Mouse (Mus musculus): Measurements from ENCODE around the gene Fbxw7.
A peak's percentile ranks its signal among the peaks of the same experiment; 100 is the strongest.
"Not testable (repeated sequence)": the region's sequence is repeated elsewhere in the genome, so short reads cannot be mapped to it uniquely, and the experiment has no call there.

Gene Fbxw7

DNA sequence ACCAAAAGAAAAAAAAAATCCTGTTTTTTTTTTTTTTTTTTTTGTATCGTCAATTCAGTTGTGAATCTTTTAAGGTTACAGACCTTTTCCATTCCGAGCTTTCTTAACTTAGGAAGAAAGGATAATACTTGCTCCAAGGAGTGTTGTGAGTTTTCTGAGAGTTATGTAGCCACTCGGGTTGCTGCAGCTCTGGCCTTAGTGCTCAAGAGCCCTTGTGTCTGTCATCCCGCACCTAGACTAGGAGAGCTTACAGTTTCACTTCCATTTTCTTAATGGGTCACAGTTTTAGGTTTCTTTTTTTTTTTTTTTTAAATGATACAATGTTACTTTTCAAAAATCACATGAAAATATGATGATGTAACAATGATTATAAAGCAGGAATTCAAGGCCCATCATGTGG, 12.5 kb downstream of the Fbxw7 start:
- DNase-seq = no peak

DNA sequence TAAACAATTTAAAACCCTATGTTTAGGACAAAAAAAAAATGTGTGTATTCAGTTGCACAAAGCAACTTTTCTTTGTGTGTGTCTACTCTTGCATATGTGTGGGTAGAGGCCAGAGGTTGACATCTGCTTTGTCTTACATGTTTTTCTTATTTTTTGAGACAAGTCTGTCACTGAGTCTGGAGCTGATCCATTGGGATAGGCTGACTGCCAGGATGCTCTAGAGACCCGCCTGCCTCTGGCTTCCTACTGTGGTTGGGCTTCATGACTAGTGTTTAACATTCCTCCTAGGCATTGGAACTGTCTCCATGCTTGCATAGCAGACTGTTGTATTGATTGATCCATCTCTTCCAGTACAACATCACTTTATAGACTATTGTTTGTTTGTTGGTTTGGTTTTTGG, 14.3 kb downstream of the Fbxw7 start:
- no peak for DNase-seq

DNA sequence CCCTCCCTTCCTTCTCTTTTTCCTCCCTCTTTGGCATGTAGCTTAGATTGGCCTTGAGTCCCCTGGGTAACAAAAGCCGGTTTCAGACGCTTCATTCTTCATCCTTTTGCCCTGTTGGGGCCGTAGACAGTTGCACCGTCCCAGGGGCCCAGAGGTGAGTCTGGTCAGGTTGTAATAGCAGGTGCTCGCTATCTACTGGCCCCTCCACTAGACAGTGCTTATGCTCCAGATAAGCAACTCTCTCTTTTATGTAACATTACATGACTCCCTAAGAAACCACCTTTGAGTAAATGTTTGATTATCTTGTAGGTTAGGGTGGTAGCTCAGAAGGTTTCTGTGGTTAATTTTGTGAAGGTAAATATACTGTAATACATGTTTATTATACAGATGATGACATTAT, 21.0 kb downstream of the Fbxw7 start:
- no peak for DNase-seq

DNA sequence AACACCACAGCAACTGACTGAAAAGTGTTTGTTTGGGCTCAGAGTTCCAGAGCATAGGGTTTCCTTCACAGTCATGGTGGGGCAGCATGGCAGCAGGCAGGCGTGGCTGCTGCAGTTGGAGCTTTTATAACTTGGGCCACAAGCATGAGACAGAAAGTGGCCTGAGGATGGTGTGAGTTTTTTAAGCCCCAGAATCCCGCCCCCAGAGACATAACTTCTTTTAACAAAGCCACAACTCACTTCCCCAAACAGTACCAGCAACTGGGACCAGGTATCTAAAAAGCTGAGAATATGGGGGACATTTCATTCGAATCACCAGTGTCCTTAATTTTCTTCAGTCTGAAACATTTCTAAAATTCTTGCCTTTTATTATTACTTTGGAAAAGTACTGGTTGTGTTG, 22.9 kb downstream of the Fbxw7 start:
- DNase-seq = no peak

DNA sequence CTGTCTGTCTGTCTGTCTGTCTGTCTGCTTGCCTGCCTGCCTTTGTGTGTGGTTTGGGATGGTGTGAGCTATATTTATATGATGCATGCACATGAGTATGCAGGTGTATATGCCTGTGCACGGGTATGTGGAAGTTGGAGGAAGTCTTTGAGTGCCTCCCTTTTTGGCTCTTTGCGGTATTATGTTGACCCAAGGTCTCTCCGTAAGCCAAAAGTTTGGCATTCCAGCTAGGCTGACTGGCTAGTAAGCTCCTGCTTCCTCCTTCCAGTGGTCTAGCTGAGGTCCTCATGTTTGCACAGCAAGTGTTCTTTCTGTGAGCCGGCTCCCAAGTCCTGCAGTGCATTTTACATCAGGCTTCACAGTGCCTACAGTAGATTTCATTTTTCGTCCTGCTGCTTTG, 24.4 kb downstream of the Fbxw7 start:
- no peak for DNase-seq

DNA sequence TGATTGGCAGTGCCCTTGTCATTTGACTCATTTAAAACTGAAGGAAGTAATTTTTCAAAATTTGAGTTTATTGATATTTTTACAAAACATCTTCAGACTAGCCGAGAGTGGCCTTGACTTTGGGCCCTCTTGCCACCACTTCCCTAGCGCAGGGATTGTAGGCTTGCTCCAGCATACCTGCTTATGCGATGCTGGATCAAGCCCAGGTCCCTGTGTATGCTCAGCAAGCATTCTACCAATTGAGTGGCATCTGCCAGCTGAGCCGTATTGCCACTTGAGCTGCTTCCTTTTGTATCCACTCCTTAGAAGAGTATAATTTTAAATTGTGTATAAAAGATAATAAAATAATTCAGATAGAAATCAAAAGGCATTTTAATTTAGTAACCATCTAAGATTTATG, 26.2 kb downstream of the Fbxw7 start:
- peak in 1 of 2 experiments; percentile 9 for DNase-seq

DNA sequence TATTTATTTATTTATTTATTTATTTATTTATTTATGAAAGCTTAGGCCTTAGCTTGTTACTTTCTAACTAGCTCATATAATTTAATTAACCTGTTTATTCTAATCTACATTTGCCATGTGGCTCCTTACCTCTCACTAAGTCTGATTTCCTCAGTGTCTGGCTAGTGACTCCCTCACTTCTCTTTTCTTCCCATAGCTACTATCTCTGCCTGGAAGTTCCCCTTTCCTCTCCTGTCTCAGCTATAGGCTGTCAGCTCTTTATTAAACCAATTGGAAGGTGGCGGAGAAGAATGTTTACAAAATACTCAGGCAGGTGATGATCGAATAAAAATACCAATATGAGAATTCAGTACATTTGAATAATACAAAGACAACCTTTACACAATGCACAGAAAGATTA, 27.7 kb downstream of the Fbxw7 start:
- no peak for DNase-seq

DNA sequence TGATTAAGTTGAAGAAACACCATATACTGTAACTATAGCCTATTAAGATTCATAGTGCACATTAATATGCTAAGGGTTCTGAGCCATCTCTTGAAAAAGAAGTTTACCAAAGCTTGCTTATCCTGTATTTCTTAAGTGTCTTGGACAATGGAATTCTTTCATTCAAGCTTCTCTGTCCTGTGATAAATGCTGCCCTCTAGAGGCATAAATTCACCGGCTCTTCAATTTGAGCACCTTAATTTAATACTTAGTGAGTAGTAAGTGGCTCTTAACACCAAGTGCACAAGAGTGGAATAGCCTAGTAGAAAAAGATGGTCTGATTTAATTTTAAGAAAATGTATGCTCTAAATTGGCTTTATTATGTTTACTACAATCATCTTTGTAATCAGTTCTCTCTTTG, 28.5 kb downstream of the Fbxw7 start:
- peak; percentile 25 to 58 for DNase-seq

DNA sequence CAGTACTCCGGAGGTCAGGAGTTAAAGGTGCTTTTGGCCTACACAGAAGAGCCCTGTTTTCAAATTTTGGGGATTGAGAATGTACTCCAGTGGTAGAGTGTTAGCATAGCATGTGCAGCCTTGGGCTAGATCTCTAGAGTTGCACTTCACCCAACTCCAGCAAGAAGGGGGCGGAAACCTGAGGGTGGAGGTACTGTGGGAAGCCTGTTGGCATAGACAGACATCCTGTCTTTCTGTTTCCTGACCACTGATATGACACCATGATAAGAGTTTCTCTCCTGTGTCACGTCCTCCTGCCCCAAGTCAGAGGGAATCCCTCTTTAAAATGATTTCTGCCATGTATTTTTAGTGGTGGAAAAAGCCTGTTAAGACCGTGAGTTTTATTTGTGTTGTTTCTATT, 33.7 kb downstream of the Fbxw7 start:
- DNase-seq = no peak

DNA sequence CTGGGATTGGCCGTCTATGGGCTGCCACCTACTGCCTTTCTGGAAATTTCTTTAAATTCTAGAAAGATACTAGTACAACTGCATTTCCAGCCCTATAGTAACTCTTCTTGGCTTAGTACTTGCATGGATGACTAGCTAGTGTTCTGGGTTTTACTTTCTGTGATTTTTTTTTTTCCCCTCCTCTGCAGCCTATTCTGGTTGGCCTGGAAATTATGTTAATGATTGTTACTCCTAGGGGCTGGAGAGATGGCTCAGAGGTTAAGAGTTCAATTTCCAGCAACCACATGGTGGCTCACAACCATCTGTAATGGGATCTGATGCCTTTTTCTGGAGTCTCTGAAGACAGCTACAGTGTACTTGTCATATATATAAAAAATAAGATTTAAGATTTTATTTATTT, 35.4 kb downstream of the Fbxw7 start:
- DNase-seq = no peak

DNA sequence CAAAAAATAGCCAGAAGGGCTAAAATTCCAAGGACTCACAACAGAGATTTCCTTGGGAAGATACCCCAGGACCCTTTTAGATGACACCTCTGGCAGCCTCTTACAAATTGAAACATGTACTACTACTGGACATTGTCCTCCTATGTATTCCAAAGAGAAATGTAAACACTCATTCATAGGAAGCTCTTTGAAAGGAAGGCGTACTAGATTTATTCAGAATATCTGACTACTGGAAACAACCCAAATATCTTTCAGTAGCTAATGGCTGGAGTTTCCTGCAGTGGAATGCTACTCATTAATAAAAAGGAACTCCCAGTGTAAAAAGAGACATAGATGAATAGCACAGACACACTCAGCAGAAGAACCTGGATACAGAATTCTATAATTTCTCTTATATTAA, 36.7 kb downstream of the Fbxw7 start:
- DNase-seq = no peak

DNA sequence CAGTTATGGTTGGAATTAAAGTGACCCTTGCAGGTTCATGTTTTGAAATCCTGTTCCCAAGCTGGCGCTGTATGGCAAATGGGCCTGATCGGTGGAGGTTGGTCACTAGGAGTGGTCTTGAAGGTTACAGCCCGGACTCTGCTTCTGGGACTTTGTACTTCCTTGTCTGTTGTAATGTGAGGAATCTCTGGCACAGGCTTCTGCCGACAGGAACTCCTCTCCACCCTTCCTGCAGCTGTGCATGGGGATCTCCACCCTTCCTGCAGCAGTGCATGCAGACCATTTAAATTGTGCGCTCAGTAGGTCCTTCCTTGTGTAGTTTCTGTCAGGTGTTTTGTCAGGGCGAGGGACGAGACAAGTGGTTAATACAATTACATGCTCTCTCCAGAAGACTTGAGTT, 37.8 kb downstream of the Fbxw7 start:
- DNase-seq = no peak

DNA sequence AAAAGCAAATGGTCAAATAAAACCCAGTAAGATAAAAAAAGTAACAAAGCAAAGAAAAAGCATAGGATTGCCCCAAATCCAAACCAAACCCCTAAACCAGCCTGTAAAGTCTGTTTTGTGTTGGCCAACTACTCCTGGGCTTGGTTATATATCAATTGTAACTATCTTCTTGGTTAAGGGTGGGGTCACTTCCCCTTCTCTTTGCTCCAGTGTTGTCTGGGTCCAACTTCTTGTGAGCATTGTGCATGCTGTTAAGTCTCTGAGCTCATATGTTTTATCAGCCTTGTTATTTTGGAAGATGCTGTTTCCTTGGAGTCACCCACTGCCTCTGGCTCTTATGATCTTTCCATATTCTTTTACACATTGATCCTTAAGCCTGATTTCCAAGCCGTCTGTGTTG, 39.4 kb downstream of the Fbxw7 start:
- no peak for DNase-seq

DNA sequence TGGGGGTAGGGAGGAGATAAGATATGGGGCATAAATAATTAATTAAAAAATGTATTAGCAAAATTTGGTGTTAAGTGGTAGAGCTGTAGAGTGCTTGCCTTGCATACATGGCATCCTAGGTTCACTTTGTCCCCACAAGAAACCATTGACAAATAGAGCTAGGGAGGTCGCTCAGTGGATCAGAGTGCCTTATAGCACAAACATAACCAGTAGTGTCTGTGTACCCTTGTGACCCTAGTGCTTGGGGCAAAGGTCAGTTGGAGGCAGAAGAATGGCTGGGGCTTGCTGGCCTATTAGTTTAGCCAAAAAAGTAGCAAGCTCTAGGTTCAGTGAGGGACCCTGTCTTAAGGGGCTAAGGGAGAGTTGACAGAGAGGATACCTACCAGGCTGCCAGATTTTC, 45.6 kb downstream of the Fbxw7 start:
- no peak for DNase-seq

DNA sequence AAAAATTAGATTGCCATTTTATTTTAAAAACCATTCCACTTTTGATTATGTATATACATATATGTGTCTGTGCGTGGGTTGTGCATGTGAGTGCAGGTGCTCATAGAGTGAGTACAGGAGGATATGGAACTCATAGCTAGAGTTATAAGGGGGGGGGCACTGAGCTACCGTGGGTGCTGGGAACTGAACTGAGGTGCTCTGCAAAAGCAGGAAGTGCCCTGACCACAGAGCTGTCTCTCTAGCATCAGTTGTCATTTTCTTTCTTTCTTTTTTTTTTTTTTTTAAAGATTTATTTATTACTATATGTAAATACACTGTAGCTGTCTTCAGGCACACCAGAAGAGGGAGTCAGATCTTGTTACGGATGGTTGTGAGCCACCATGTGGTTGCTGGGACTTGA, 46.7 kb downstream of the Fbxw7 start:
- not testable (repeated sequence) for DNase-seq

DNA sequence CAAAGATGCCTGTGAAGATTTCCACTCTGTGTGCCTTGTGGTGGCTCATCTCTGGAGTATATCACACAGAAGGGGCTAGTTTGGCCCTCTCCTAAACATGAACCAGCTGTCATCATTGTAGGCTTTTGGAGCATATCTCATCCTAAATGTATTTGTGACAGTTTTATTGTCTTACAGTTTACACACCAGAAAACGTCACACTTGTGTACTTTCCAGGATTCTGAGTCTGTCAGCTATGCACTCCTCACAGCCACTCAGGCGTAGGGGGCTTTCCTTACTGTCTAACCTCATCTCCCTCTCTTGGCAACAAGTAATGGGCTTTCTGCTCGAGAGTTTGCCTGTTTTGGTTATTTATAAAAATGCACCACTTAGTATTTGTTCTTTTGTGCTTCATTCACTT, 50.6 kb downstream of the Fbxw7 start:
- DNase-seq = no peak

DNA sequence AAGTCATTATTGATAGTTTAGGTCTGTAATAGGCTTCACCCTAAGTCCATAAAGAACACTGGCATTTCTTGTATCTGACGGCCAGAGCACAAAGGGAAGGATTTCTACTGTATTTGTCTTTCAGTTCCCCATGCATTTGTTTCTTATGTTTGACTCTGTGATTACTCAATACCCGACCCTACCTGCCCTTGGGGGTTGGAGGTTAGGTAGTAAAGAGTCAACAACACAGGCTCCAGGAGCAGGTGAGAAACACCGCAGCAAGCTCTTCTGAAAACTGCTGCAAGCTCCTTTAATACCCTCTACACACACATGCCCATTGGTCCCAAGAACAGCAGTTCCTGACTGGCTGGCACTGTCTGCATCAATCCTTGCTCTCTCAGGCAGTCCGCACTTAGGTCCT, 51.8 kb downstream of the Fbxw7 start:
- DNase-seq = no peak

DNA sequence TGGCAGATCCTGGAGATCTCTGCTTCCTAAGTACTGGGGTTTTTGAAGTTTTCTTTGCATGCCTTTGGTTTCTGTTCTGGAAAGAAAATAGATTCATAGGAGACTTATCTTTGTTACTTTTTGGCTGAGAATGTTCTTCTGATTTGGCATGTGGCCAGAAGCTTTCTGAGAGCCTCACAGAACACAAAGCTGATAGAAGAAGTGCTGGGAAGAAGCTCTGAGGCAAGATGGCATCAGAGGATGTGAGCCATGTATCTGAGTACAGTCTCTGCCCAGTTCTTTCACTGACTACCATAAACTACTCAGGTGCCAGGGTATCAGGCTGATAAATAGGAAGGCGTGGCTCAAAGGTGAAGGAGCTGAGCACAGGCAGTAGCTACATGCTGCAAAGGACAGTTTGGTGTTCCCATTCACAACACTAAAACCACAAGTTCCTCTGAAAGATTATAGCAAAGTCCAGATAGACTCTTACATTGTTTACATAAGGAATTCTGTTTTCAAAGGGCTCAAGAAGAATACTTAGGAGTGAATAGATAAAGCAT, 52.4 kb downstream of the Fbxw7 start:
- no peak for DNase-seq

DNA sequence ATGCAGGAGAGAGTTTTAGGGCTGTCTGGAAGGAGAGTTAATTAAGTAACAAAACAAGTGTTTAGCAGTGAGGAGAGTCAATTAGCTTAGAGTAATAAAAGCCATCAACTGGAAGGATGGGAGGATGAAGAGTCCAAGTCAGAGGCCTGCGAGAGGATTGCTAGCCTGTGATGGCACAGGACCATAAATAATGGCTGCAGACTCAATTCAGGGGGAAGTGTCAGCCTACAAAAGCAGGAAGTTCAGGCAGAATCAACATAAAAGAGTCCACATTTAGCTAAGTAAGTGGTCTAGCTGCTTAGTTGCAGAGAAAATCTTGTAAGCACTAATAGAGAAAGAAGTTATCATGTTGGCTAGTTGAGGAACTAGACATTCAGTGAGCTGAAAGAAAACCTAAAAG, 52.9 kb downstream of the Fbxw7 start:
- no peak for DNase-seq

DNA sequence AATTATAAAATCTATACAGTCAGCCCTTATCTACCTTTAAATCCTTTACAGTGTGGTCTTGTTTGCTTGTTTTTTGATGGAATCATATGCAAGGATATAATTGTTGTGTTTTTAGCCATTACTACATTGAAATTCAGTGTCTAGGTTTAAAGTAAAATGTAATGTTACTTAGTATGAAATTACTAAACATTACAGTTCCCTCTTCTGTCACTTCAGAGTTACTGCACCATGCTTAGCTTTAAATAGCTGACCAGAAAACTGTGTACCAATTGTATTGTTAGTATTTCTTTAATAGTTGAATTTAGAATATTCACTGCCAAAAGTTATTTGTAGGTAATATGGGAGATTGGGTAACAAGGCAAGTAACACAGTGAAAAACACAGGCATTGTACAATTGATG, 55.1 kb downstream of the Fbxw7 start:
- no peak for DNase-seq

DNA sequence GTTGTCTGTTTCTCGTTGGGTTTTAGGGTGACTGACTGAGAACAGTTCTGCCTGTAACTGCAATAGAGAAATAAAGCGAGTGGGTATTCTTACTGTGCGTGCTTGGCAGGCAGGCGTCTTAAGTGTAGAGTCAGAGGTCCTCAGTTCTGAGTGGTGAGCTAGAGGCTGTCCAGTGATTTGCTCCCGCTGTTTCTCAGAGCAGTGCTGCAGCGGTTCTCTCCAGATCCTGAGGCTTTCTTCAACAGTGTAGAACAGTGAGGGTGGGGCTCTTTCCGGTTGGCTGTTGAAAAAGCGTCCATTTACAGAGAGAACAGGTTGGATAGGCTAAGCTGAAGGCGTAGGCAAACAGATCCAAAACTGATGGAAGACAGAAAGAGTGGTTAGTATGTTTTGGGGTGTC, 60.2 kb downstream of the Fbxw7 start:
- no peak for DNase-seq

DNA sequence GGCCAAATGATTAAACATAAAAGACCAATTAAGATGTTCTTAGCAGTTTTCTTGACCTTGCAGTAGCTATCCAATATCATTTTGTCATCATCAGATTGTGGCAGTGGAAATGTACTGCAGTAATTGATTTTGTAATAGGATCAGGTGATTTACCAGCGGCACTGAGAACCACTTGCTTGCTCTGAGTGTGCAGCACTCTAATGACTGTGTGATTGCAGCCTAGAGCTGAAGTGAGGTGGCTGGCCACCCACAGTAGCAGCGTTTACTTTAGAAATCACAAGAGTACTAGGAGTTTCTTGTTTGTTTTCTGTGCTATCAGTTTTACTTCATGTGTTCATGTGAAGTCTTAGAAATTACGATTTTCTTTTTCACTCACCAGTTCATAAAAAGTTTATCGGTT, 61.1 kb downstream of the Fbxw7 start:
- no peak for DNase-seq

DNA sequence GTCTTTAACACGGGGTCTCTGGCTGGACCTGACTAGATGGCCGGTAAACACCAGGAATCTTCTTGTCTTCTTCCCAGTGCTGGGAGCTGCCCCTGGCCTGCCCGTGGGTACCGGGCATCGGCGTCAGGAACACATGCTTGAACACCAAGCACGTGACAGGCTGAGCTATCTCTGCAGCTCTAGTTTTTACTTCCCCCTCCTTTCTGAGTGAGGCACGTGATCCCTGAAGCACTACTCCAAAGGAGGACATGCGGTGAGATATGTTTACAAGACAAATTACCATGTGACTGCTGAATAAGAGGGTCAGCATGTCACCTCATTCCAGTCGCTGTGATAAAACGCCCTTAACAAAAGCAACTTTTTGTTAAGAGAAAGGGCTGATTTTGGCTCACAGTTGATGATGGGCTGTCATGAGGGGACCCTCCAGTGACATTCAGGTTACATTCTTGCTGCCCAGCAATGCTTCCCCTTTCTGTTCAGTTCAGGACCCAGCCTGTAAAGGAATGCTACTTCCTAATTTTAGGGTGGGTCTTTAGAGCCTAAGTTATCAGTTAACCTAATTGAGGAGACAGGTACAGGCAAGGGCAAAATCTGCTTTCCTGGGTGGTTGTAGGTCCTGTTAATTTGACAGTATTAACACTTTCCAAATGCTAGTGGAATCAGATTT, 68.9 kb downstream of the Fbxw7 start:
- DNase-seq = no peak

DNA sequence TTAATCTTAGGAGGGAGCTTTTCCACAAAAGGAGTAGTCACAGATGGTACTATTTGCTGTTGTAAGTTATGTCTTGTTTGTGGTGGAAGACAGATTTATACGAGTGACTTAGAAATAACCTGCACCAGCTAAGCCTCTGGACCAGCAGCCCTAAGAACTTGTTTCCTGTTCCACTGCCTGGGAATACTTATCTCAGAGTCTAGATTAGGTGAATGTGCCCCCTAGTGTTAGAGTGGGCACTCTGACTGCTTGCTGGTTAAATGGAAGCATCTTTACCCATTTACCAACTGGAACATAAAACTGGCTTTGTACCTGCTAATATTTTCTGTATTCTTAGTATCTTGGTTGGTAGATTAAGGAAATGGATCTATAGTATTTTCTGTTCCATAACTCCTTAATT, 74.6 kb downstream of the Fbxw7 start:
- DNase-seq = no peak

DNA sequence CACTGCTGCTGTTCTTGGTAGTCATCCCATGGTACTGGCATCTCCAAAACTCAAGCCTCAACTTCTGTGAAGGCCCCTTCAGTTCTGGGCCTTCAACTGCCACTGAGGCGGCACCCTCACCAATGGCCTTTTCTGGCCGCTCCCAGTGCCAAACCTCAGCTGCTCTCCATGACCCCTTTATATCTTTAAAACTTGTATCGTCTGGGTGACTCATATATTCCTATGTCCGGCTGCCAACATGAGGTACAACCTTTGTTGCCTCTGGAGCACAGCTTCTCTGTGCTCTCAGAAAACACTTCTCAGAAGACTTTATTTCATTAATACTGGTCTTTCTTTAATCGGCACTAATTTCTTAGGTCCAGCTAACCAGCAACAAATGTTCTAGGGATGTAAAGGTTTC, 75.9 kb downstream of the Fbxw7 start:
- DNase-seq = no peak

DNA sequence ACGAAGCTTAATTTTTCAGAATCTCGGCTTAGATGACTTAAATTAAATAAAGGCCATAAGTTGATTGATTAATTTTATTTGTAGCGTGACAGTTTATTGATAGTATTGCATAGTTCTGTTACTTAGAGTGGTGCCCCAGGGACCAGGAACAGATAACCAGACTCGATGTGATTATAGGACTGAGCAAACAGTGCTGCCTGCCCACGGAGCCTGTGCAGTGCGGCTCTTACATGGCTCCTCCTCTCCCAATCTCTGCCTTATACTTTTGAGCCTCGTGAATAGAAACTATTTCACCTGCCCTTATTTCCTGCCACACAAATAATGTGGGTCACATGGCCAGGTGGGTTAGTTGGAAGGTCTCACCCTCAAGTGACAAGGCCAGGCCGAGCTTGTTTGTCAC, 82.9 kb downstream of the Fbxw7 start:
- DNase-seq = no peak
